Comparison of ENCODE assay signal across 8 mouse cellular contexts in genomic region chr7:3595146-3595545, GRCm38 (mm10). TPM values are rescaled to one million over a fixed set of nuclear protein-coding genes. Genes with fewer than 3 reads are reported as not detected.
A peak's percentile ranks its signal among the peaks of the same experiment; 100 is the strongest.
DNase-seq lines count a peak whose midpoint lies in the region; ATAC-seq and TF ChIP-seq lines count a peak whose summit lies in the region.

No protein-coding gene starts in this region.

- TF ChIP-seq CTCF in liver, postnatal 0 days (IDR thresholded peaks at IDR 0.05; ENCODE audit: low read depth) = no peak

- H3K36me3 ChIP-seq in liver, postnatal 0 days (replicated peaks; ENCODE audit: insufficient read depth, low read length) = no peaks in the 10 kb centered on the region

- TF ChIP-seq EP300 in liver, postnatal 0 days (IDR thresholded peaks at IDR 0.05; ENCODE audit: low read depth) = no peak

- peak overlapping the region; percentile 2; the same call in 1 of the 2 replicates for H3K4me3 ChIP-seq in liver, postnatal 0 days (ENCODE audit: low read depth, low read length)

- no peak overlapping the region for H3K9ac ChIP-seq in liver, postnatal 0 days (replicated peaks)

- no peaks in the 10 kb centered on the region for H3K9me3 ChIP-seq in liver, postnatal 0 days (ENCODE audit: low read length)

- peak overlapping the region; percentile 31; the same call in 1 of the 2 replicates for H3K4me2 ChIP-seq in liver, postnatal 0 days (ENCODE audit: low read depth, low read length)

- intact Hi-C loops in left cerebral cortex, postnatal 25 days (cut with DNase I) = no loop called here

- no peak overlapping the region for H3K27ac ChIP-seq in liver, postnatal 0 days (ENCODE audit: low read depth)

- H3K4me1 ChIP-seq in liver, postnatal 0 days (ENCODE audit: insufficient read depth) = no peaks in the 10 kb centered on the region

- WGBS in liver, postnatal 0 days (ENCODE audit: insufficient replicate concordance) = 10% methylated on average over 9 of the region's 9 CpGs

- ATAC-seq in inflammation-experienced regulatory T-cells, adult 6 months = peak; percentile 79
- peak; percentile 88 for ATAC-seq in liver, postnatal 0 days

- peak; percentile 89 for DNase-seq in heart, adult 11 months
- no peak for DNase-seq in heart, adult 9 months (ENCODE audit: low spot score in 2 of 2)
- peak; percentile 73 for DNase-seq in MEL-GATA-1-ER (ENCODE audit: extremely low read depth, low read depth)
- DNase-seq in liver, postnatal 0 days = peak; percentile 24
- DNase-seq in right cerebral cortex, adult 2 months (ENCODE audit: low spot score in 2 of 2) = no peak
- no peak for DNase-seq in Muller cell, postnatal 12 days (ENCODE audit: inconsistent ontology term)
- no peak for DNase-seq in left cerebral cortex, postnatal 25 days (ENCODE audit: low spot score in 2 of 2)

- no peaks in the 10 kb centered on the region for H3K27me3 ChIP-seq in liver, postnatal 0 days (ENCODE audit: insufficient read depth, low read length)

RNA-seq across cellular contexts. Expression of gene Oscar, which starts 20.8 kb away (rescaled TPM):
- polyA plus RNA-seq in inflammation-experienced regulatory T-cells, adult 6 months (2017; shearing (Covaris generic)) = not detected
- polyA plus RNA-seq in liver, postnatal 0 days (2015; fragmentation: Nextera tagmentation; extraction: Ambion mirVana) = 0.12 TPM in 1 of 2 replicates, not detected in the other
- 1 to 10 TPM in 1 of 2 experiments, under 1 TPM in 1; 0.66 to 1.1 TPM for total RNA-seq in left cerebral cortex, postnatal 25 days (2021)

RNA-seq across cellular contexts. Expression of gene Ndufa3, which starts 22.0 kb away (rescaled TPM):
- polyA plus RNA-seq in inflammation-experienced regulatory T-cells, adult 6 months (2017; shearing (Covaris generic)) = 100 to 1,000 TPM; 608 to 774 (median 726) TPM
- polyA plus RNA-seq in liver, postnatal 0 days (2015; fragmentation: Nextera tagmentation; extraction: Ambion mirVana) = 385 and 415 TPM in 2 replicates
- total RNA-seq in left cerebral cortex, postnatal 25 days (2021) = 100 to 1,000 TPM; 542 to 549 TPM

RNA-seq across cellular contexts. Expression of gene Tfpt, which starts 34.6 kb away (rescaled TPM):
- polyA plus RNA-seq in inflammation-experienced regulatory T-cells, adult 6 months (2017; shearing (Covaris generic)) = 10 to 100 TPM; 11.9 to 17.0 (median 15.0) TPM
- 8.8 and 9.8 TPM in 2 replicates for polyA plus RNA-seq in liver, postnatal 0 days (2015; fragmentation: Nextera tagmentation; extraction: Ambion mirVana)
- 10 to 100 TPM; 40.6 to 45.0 TPM for total RNA-seq in left cerebral cortex, postnatal 25 days (2021)

RNA-seq across cellular contexts. Expression of gene Prpf31, which starts 34.6 kb away (rescaled TPM):
- 100 to 1,000 TPM in 1 of 3 experiments, 10 to 100 TPM in 2; 82.2 to 102 (median 91.2) TPM for polyA plus RNA-seq in inflammation-experienced regulatory T-cells, adult 6 months (2017; shearing (Covaris generic))
- polyA plus RNA-seq in liver, postnatal 0 days (2015; fragmentation: Nextera tagmentation; extraction: Ambion mirVana) = 20.8 and 24.9 TPM in 2 replicates
- 10 to 100 TPM; 45.4 to 46.2 TPM for total RNA-seq in left cerebral cortex, postnatal 25 days (2021)

RNA-seq across cellular contexts. Expression of gene Cnot3, which starts 49.9 kb away (rescaled TPM):
- polyA plus RNA-seq in inflammation-experienced regulatory T-cells, adult 6 months (2017; shearing (Covaris generic)) = 10 to 100 TPM; 30.0 to 47.0 (median 45.2) TPM
- polyA plus RNA-seq in liver, postnatal 0 days (2015; fragmentation: Nextera tagmentation; extraction: Ambion mirVana) = 12.9 and 13.7 TPM in 2 replicates
- 10 to 100 TPM; 53.1 to 58.1 TPM for total RNA-seq in left cerebral cortex, postnatal 25 days (2021)

Comparison
In these comparisons a context has a peak if more than half of its experiments do, and no peak if none do; other contexts are left out.
1. DNase-seq: peak in heart, adult 11 months (single experiment), MEL-GATA-1-ER (single experiment) and liver, postnatal 0 days (single experiment); none in heart, adult 9 months (0 of 2), right cerebral cortex, adult 2 months (0 of 2), Muller cell, postnatal 12 days (single experiment) and left cerebral cortex, postnatal 25 days (0 of 2).